In the genomic region with DNA sequence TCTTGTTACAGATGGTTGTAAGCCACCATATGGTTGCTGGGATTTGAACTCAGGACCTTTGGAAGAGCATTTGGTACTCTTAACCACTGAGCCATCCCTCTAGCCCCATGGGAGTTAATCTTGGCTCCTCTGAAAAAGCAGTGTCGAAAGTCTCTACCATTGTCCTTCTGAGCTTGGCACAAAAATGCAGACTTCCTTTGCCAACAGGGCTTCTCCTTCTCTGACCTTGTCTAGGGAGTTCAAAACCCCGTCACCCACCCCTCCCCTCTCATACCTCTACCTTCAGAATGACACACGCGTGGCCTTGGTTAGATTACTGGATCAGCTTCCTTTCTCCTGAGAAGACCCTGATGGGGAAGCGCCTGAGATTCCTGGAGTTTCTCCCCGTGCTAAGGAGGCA, we compare ENCODE assay signal across 28 mouse cellular contexts.
"Had no signal": no experiment of that assay in that cellular context is flagged by ENCODE, and none has a peak within 500 bp of the region (broad histone marks: within the 10 kb centered on the region; RNA-seq: fewer than 3 reads in every experiment).

No protein-coding gene starts in this region.

- H3K36me3 ChIP-seq: heart, embryonic 15.5 days; intestine, embryonic 15.5 days; limb, embryonic 15.5 days had no signal

- H3K9ac ChIP-seq: heart, embryonic 13.5 days; heart, embryonic 15.5 days; hindbrain, embryonic 12.5 days; hindbrain, embryonic 14.5 days; intestine, embryonic 15.5 days; limb, embryonic 13.5 days; limb, embryonic 15.5 days; liver, embryonic 12.5 days; liver, embryonic 14.5 days had no signal

- DNase-seq: gastrocnemius, postnatal 14 days; gastrocnemius, postnatal 36 days; heart, adult 11 months; heart, adult 2 months; heart, postnatal 14 days; heart, postnatal 36 days; kidney, adult 18-20 months; kidney, adult 8-10 months; kidney, postnatal 10 days; kidney, postnatal 25 days; kidney, postnatal 4 days; layer of hippocampus, adult 9-11 months; layer of hippocampus, postnatal 36 days; left cerebral cortex, postnatal 4 days had no signal

- ATAC-seq: hindbrain, embryonic 16.5 days; inflammation-experienced regulatory T-cells, adult 6 months; intestine, embryonic 15.5 days; intestine, postnatal 0 days; liver, embryonic 12.5 days had no signal

- H3K4me1 ChIP-seq: liver, embryonic 12.5 days had no signal

- H3K27ac ChIP-seq: heart, adult 2 months; heart, embryonic 13.5 days; heart, embryonic 15.5 days; hindbrain, embryonic 12.5 days; hindbrain, embryonic 14.5 days; intestine, embryonic 15.5 days; layer of hippocampus, adult 2 months; limb, embryonic 13.5 days; limb, embryonic 15.5 days; liver, embryonic 12.5 days; liver, embryonic 14.5 days had no signal

- H3K4me3 ChIP-seq: heart, adult 2 months; heart, embryonic 13.5 days; heart, embryonic 15.5 days; hindbrain, embryonic 12.5 days; intestine, embryonic 15.5 days; layer of hippocampus, adult 2 months; limb, embryonic 13.5 days; limb, embryonic 15.5 days; liver, embryonic 12.5 days had no signal

- H3K4me2 ChIP-seq: heart, embryonic 11.5 days; heart, embryonic 13.5 days; heart, embryonic 15.5 days; hindbrain, embryonic 12.5 days; hindbrain, embryonic 14.5 days; intestine, embryonic 15.5 days; limb, embryonic 13.5 days; limb, embryonic 15.5 days; liver, embryonic 12.5 days had no signal

- H3K27me3 ChIP-seq: heart, embryonic 13.5 days; heart, embryonic 15.5 days; hindbrain, embryonic 12.5 days; intestine, embryonic 15.5 days; limb, embryonic 13.5 days; limb, embryonic 15.5 days; liver, embryonic 12.5 days had no signal

- H3K9me3 ChIP-seq: heart, embryonic 13.5 days; heart, embryonic 15.5 days; hindbrain, embryonic 12.5 days; intestine, embryonic 15.5 days; limb, embryonic 13.5 days; limb, embryonic 15.5 days; liver, embryonic 12.5 days had no signal
